Mouse (Mus musculus) limb, embryonic 10.5 days (tissue): ENCODE results near the gene Cisd1. TPM values are rescaled to one million over a fixed set of nuclear protein-coding genes. Genes with fewer than 3 reads are reported as not detected.

Experiments
- DNase-seq: peaks from one replicate; pipeline ENCODE4 v3.0.0-alpha.2; 2017; ENCODE audit warnings: low spot score
- H3K27ac ChIP-seq: fragments of 300-500 bp; sonication (generic); 2 replicates; pipeline ENCODE4 v1.5.1; 2016; ENCODE audit warnings: mild to moderate bottlenecking
- H3K27me3 ChIP-seq: fragments of 300-500 bp; sonication (generic); 2 replicates; pipeline ENCODE4 v1.6.1; 2016; ENCODE audit warnings: low read depth, mild to moderate bottlenecking; ENCODE audit not compliant: poor library complexity, severe bottlenecking
- H3K36me3 ChIP-seq: fragments of 300-500 bp; sonication (generic); 2 replicates; pipeline ENCODE4 v1.6.1; 2016; ENCODE audit warnings: mild to moderate bottlenecking, moderate library complexity
- H3K4me1 ChIP-seq: fragments of 300-500 bp; sonication (generic); 2 replicates; pipeline ENCODE4 v1.6.1; 2016
- H3K4me3 ChIP-seq: fragments of 300-500 bp; sonication (generic); 2 replicates; pipeline ENCODE4 v1.5.1; 2016; ENCODE audit warnings: mild to moderate bottlenecking, moderate library complexity
- H3K9me3 ChIP-seq: fragments of 300-500 bp; sonication (generic); replicated peaks from 2 replicates; pipeline ENCODE4 v1.6.1; 2016; ENCODE audit warnings: mild to moderate bottlenecking
- WGBS: fragments of 180-500 bp; shearing (Covaris S2); methylation state at CpG from one replicate; pipeline ENCODE4 v1.1.7; 2016; 5-methylcytosine and 5-hydroxymethylcytosine counted together
- polyA plus RNA-seq: library from polyadenylated mRNA; unstranded; fragments of >200 nt; fragmentation: Nextera tagmentation; extraction: Ambion mirVana; gene quantifications from 2 replicates; pipeline ENCODE4 v1.2.1, GENCODE M21; 2016

Cisd1 gene
- polyA plus RNA-seq, 1 experiment from 2014 or later: 112 TPM

GRCm38 (mm10) chr10:71306759-71307158 lies 38.0 kb downstream of the Cisd1 start:
- Histone ChIP-seq H3K36me3 (no peaks in the 10 kb centered on the region), H3K4me1 (no peaks in the 10 kb centered on the region), H3K4me3 (no peak overlapping the region), H3K9me3 (no peaks in the 10 kb centered on the region), H3K27ac (no peak overlapping the region), H3K27me3 (no peaks in the 10 kb centered on the region)
- 79% methylated on average over 6 of the region's 6 CpGs for WGBS
- no peak for DNase-seq

GRCm38 (mm10) chr10:71306190-71306589 lies 38.6 kb downstream of the Cisd1 start:
- 22% methylated on average over 6 of the region's 6 CpGs for WGBS
- peak; percentile 41 for DNase-seq
- no peak overlapping the region for H3K4me3 ChIP-seq
- no peaks in the 10 kb centered on the region for H3K36me3 ChIP-seq
- no peaks in the 10 kb centered on the region for H3K4me1 ChIP-seq
- H3K9me3 ChIP-seq: no peaks in the 10 kb centered on the region
- no peaks in the 10 kb centered on the region for H3K27me3 ChIP-seq
- no peak overlapping the region for H3K27ac ChIP-seq

- 17% methylated on average over 5 of the region's 5 CpGs for WGBS
- Histone ChIP-seq H3K36me3 (no peaks in the 10 kb centered on the region), H3K27me3 (no peaks in the 10 kb centered on the region), H3K4me3 (no peak overlapping the region), H3K4me1 (no peaks in the 10 kb centered on the region), H3K27ac (no peak overlapping the region), H3K9me3 (no peaks in the 10 kb centered on the region)
- no peak for DNase-seq
Observed at GRCm38 (mm10) chr10:71302490-71302889, 42.3 kb downstream of the Cisd1 start.

DNA sequence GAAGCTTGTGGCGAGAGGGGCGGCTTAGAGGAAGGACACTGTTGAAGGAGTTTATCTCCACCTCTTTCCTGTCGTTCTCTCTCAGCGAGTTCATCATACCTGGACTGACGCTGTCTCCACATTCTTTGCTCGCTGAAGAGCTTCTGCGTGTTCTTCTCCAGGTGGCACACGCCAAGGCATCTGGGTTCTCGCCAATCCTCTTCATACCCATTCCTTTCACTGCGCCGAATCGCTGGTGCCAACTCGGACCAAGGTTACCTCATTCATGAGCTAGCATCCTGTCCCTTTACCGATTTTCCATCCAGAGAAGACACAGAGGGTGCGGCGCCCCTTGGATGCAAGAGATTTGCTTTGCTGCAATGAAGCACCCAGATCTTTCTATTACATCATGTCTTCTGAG lies 44.6 kb downstream of the Cisd1 start:
- no peaks in the 10 kb centered on the region for H3K9me3 ChIP-seq
- no peaks in the 10 kb centered on the region for H3K4me1 ChIP-seq
- 85% methylated on average over 16 of the region's 16 CpGs for WGBS
- DNase-seq: no peak
- no peak overlapping the region for H3K27ac ChIP-seq
- H3K4me3 ChIP-seq: no peak overlapping the region
- H3K27me3 ChIP-seq: no peaks in the 10 kb centered on the region
- no peaks in the 10 kb centered on the region for H3K36me3 ChIP-seq

GRCm38 (mm10) chr10:71293245-71293644 lies 51.5 kb downstream of the Cisd1 start:
- H3K36me3 ChIP-seq: no peaks in the 10 kb centered on the region
- WGBS: 57% methylated on average over 4 of the region's 4 CpGs

DNA sequence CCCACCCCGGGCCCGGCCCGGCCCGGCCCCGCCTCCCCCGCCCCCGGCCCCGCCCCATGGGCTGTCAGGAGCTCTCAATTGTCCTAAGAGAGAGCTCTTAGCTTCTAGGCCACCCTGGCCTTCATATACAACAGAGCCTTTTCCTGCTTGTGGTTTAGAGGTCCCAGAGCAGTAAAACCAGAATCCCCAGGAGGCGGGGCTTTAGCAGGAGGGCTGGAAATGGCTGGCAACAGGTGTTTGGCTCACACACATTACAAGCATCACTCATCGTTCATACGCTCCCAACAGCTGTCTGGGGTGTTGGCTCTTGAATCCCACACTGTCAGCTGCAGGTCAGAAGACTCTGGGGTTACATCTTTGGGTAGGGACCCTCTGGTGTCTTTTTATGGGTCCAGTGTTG lies 52.5 kb downstream of the Cisd1 start:
- Histone ChIP-seq H3K27ac (no peak overlapping the region), H3K4me3 (peak overlapping the region; percentile 32), H3K36me3 (no peaks in the 10 kb centered on the region), H3K27me3 (0 out of 2 replicates have a peak, but pooled peaks cover under 1% of the 10 kb centered on the region), H3K4me1 (peaks cover 9% of the 10 kb centered on the region), H3K9me3 (no peaks in the 10 kb centered on the region)
- WGBS: 22% methylated on average over 6 of the region's 11 CpGs
- no peak for DNase-seq

More at GRCm38 (mm10) chr10:71293245-71293644, 51.5 kb downstream of the Cisd1 start:
- Histone ChIP-seq H3K4me1 (peaks cover 9% of the 10 kb centered on the region), H3K27ac (no peak overlapping the region), H3K4me3 (no peak overlapping the region), H3K27me3 (no peaks in the 10 kb centered on the region), H3K9me3 (no peaks in the 10 kb centered on the region)
- DNase-seq: no peak

DNA sequence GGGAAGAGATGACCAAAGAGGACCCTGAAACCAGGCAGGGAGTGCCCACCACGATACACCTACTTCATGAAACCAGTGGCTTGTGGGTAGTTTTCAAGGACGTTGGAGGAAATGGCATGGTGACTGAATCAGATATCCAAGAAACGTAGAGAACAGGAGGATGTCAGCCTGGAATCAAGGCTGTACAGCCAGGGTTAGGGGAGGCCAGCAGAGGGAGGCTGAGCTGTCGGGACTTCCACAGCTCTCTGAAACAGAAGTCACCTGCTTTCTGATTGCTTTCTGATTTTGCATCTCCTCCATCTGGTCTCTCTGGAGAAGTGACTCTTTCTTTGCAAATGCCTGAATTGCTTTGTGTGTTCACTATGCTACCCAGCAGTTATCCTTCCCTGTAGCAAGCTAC lies 53.0 kb downstream of the Cisd1 start:
- no peak for DNase-seq
- Histone ChIP-seq H3K27ac (no peak overlapping the region), H3K4me3 (peak overlapping the region; percentile 32), H3K36me3 (no peaks in the 10 kb centered on the region), H3K4me1 (peaks cover 9% of the 10 kb centered on the region), H3K9me3 (no peaks in the 10 kb centered on the region), H3K27me3 (0 out of 2 replicates have a peak, but pooled peaks cover 5% of the 10 kb centered on the region)
- WGBS: 23% methylated on average over 4 of the region's 4 CpGs

- no peak overlapping the region for H3K4me3 ChIP-seq
- DNase-seq: no peak
- H3K27ac ChIP-seq: no peak overlapping the region
- H3K9me3 ChIP-seq: no peaks in the 10 kb centered on the region
- no peaks in the 10 kb centered on the region for H3K36me3 ChIP-seq
- peaks cover 9% of the 10 kb centered on the region for H3K4me1 ChIP-seq
- 17% methylated on average over 3 of the region's 3 CpGs for WGBS
- H3K27me3 ChIP-seq: peaks cover 11% of the 10 kb centered on the region
Observed at GRCm38 (mm10) chr10:71291179-71291661, 53.5 kb downstream of the Cisd1 start.

DNA sequence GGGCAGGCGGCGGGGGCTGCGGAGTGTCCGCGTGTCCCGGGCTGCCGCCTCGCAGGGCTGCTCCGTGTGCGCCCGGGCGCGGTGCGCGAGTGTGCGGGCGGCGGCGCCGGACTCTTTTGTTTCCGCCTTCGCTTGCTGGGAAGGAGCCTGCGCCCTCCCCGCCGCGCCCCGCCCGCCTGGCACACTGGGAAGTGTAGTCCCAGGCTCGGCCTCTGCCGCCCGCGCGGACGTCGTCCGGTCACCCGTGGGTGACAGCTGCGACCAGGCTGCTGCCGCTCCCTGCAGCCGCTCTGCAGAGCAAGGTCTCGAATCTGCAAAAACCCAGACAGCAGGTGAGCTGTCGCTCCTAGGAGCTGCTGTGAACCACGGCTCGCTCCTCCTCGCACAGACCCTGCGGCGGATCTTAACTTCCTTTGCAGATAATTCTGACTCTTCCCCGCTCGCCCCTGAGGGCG lies 59.6 kb downstream of the Cisd1 start, which contains the start of gene Ube2d1:
TSS of gene Ube2d1 (minus strand) at position 137 of the 455 bp plus-strand sequence.
- peaks cover 10% of the 10 kb centered on the region for H3K36me3 ChIP-seq
- H3K4me3 ChIP-seq: peak within 1 kb of the TSS; percentile 96
- peaks cover 14% of the 10 kb centered on the region for H3K4me1 ChIP-seq
- under 1% methylated on average over 50 of the region's 50 CpGs for WGBS
- H3K27me3 ChIP-seq: peaks cover 17% of the 10 kb centered on the region
- H3K27ac ChIP-seq: peak within 1 kb of the TSS; percentile 97
- H3K9me3 ChIP-seq: no peaks in the 10 kb centered on the region
- DNase-seq: peak; percentile 90

DNA sequence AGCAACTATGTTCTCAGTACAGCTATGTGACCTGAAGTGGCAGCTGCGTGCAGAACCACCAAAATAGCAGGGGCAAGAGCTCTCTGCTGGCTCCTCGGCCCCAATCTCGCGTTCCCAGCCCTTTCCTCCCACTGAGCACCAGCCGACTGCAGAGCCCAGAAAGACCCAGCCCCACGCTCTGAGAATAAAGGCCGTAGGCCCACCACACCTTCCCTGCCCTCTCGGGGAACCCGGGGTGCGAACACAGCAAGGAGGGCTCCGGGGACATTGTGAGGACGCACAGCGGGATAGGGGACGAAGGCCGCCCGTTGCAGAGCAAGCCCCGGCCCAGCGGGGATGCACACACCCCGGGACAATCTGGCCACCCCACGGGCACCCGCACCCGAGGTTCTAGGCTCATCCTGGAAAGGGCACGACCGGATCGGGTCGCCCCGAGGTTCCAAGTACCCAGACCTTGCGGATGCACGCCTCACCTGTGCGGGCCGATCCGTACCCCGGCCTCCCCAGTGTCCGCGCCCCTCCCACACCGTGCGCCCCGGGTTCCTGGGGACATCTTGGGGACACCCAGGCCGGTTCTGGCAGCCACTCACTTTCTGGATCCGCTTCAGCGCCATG lies 60.1 kb downstream of the Cisd1 start:
- peak; percentile 79 for DNase-seq
- peak overlapping the region; percentile 97 for H3K27ac ChIP-seq
- under 1% methylated on average over 41 of the region's 41 CpGs for WGBS

GRCm38 (mm10) chr10:71284131-71284510 lies 60.6 kb downstream of the Cisd1 start:
- WGBS: 21% methylated on average over 8 of the region's 8 CpGs
- Histone ChIP-seq H3K27me3 (peaks cover 17% of the 10 kb centered on the region), H3K9me3 (no peaks in the 10 kb centered on the region), H3K36me3 (peaks cover 16% of the 10 kb centered on the region), H3K4me1 (peaks cover 14% of the 10 kb centered on the region), H3K4me3 (peak overlapping the region; percentile 96), H3K27ac (peak overlapping the region; percentile 97)
- no peak for DNase-seq

More for the DNA sequence above, 60.1 kb downstream of the Cisd1 start:
- peaks cover 14% of the 10 kb centered on the region for H3K36me3 ChIP-seq
- H3K27me3 ChIP-seq: peaks cover 17% of the 10 kb centered on the region
- H3K4me1 ChIP-seq: peaks cover 14% of the 10 kb centered on the region
- peak overlapping the region; percentile 96 for H3K4me3 ChIP-seq
- H3K9me3 ChIP-seq: no peaks in the 10 kb centered on the region
